Mouse (Mus musculus) liver, embryonic 14.5 days (tissue): ENCODE measurements around the gene Ehbp1. TPM values are rescaled to one million over a fixed set of nuclear protein-coding genes. Genes with fewer than 3 reads are reported as not detected.

ENCODE experiments used
- ATAC-seq: fragments of 200-750 bp; cut with Nextera tagmentation; 2 replicates; pipeline ENCODE4 v1.8.0; 2017; ENCODE audit warnings: moderate number of reproducible peaks, mild to moderate bottlenecking, moderate library complexity; ENCODE audit not compliant: insufficient read depth
- DNase-seq, 3 experiments: peaks; one replicate each; pipeline ENCODE4 v3.0.0-alpha.2; 2012 to 2013; ENCODE audit warnings: low read depth in 3 of 3, low spot score in 3 of 3
- H3K27ac ChIP-seq: fragments of 300-500 bp; sonication (generic); 2 replicates; pipeline ENCODE4 v1.5.1; 2014; ENCODE audit warnings: moderate library complexity, mild to moderate bottlenecking, control low read depth, inconsistent platforms
- H3K27me3 ChIP-seq: fragments of 300-500 bp; sonication (generic); 2 replicates; pipeline ENCODE4 v1.6.1; 2014; ENCODE audit warnings: mild to moderate bottlenecking, low read length, moderate library complexity; ENCODE audit not compliant: control insufficient read depth, insufficient read depth
- H3K36me3 ChIP-seq: fragments of 300-500 bp; sonication (generic); replicated peaks from 2 replicates; pipeline ENCODE4 v1.6.1; 2014; ENCODE audit warnings: low read depth; ENCODE audit not compliant: control insufficient read depth, insufficient read depth
- H3K4me1 ChIP-seq, 2 experiments: fragments of 200-500 bp in 1 of 2; fragments of 300-500 bp in 1 of 2; sonication (generic) in 1 of 2; replicated peaks; 2 replicates each; pipeline ENCODE4 v1.6.1; 2012 to 2014; ENCODE audit warnings: antibody characterized with exemption in 1 of 2, inconsistent platforms in 1 of 2, low read length in 1 of 2; ENCODE audit not compliant: control insufficient read depth in 2 of 2, insufficient read depth in 2 of 2
- H3K4me2 ChIP-seq: fragments of 300-500 bp; sonication (generic); 2 replicates; pipeline ENCODE4 v1.6.1; 2014; ENCODE audit warnings: low read depth, mild to moderate bottlenecking, control low read depth, moderate library complexity
- H3K4me3 ChIP-seq, 2 experiments: fragments of 200-500 bp in 1 of 2; fragments of 300-500 bp in 1 of 2; sonication (generic) in 1 of 2; 2 replicates each; pipeline ENCODE4 v1.5.1; 2012 to 2014; ENCODE audit warnings: low read depth in 2 of 2, low read length in 2 of 2, mild to moderate bottlenecking in 2 of 2, control low read depth in 1 of 2, inconsistent platforms in 1 of 2, moderate library complexity in 1 of 2; ENCODE audit not compliant: insufficient read depth in 1 of 2
- H3K9ac ChIP-seq: fragments of 300-500 bp; sonication (generic); replicated peaks from 2 replicates; pipeline ENCODE4 v1.6.1; 2014; ENCODE audit warnings: mild to moderate bottlenecking, control low read depth, moderate library complexity
- H3K9me3 ChIP-seq: fragments of 300-500 bp; sonication (generic); 2 replicates; pipeline ENCODE4 v1.6.1; 2016; ENCODE audit warnings: low read length, mixed read lengths; ENCODE audit not compliant: control insufficient read depth
- CTCF ChIP-seq: IDR thresholded peaks from 2 replicates; pipeline ENCODE4 v1.5.1; 2016; ENCODE audit warnings: antibody characterized with exemption, low read depth, control low read depth
- EP300 ChIP-seq: IDR thresholded peaks from 2 replicates; pipeline ENCODE4 v1.6.1; 2016; ENCODE audit warnings: antibody characterized with exemption, low read depth
- WGBS: fragments of 180-500 bp; shearing (Covaris S2); extraction: QIAGEN DNeasy Blood & Tissue Kit; methylation state at CpG from one replicate; pipeline ENCODE4 v1.1.7; 2014; ENCODE audit not compliant: insufficient replicate concordance; 5-methylcytosine and 5-hydroxymethylcytosine counted together
- polyA plus RNA-seq, 2 experiments: library from polyadenylated mRNA; depleted of rRNA in 1 of 2; stranded (reverse) in 1 of 2; unstranded in 1 of 2; fragments of >200 nt; fragmentation: Nextera tagmentation in 1 of 2; extraction: Ambion mirVana in 1 of 2; gene quantifications; 2 replicates each; pipeline versions ENCODE4 v1.2.1 to v1.2.3; 2012 to 2014

The Ehbp1 gene
- polyA plus RNA-seq, 2 experiments: 1.7 to 3.3 TPM

GRCm38 (mm10) chr11:22247736-22248135 lies 94.4 kb downstream of the Ehbp1 start:
- H3K9me3 ChIP-seq: no peaks in the 10 kb centered on the region
- no peak overlapping the region for H3K9ac ChIP-seq
- DNase-seq: no peak
- H3K4me3 ChIP-seq: no peak overlapping the region
- no peak for ATAC-seq
- no peaks in the 10 kb centered on the region for H3K4me1 ChIP-seq
- no peaks in the 10 kb centered on the region for H3K36me3 ChIP-seq
- H3K27ac ChIP-seq: no peak overlapping the region
- WGBS: 56% methylated on average over 4 of the region's 4 CpGs
- H3K27me3 ChIP-seq: no peaks in the 10 kb centered on the region
- no peak overlapping the region for H3K4me2 ChIP-seq
- TF ChIP-seq CTCF (no peak), EP300 (no peak)

GRCm38 (mm10) chr11:22247069-22247468 lies 95.0 kb downstream of the Ehbp1 start:
- no peaks in the 10 kb centered on the region for H3K9me3 ChIP-seq
- no peak for DNase-seq
- TF ChIP-seq EP300 (no peak), CTCF (no peak)
- no peak overlapping the region for H3K4me3 ChIP-seq
- H3K36me3 ChIP-seq: no peaks in the 10 kb centered on the region
- no peak overlapping the region for H3K9ac ChIP-seq
- no peak overlapping the region for H3K27ac ChIP-seq
- no peak overlapping the region for H3K4me2 ChIP-seq
- no peaks in the 10 kb centered on the region for H3K27me3 ChIP-seq
- H3K4me1 ChIP-seq: no peaks in the 10 kb centered on the region
- no peak for ATAC-seq

- TF ChIP-seq EP300 (no peak), CTCF (no peak)
- no peak for ATAC-seq
Observed at GRCm38 (mm10) chr11:22235558-22235957, 106.5 kb downstream of the Ehbp1 start.

GRCm38 (mm10) chr11:22234739-22235138 lies 107.4 kb downstream of the Ehbp1 start:
- DNase-seq: no peak
- Histone ChIP-seq H3K27ac (no peak overlapping the region), H3K36me3 (no peaks in the 10 kb centered on the region), H3K4me3 (no peak overlapping the region), H3K4me1 (no peaks in the 10 kb centered on the region), H3K4me2 (no peak overlapping the region), H3K27me3 (no peaks in the 10 kb centered on the region), H3K9ac (no peak overlapping the region), H3K9me3 (no peaks in the 10 kb centered on the region)
- ATAC-seq: no peak
- 46% methylated on average over 1 of the region's 1 CpGs for whole genome bisulfite sequencing
- no peak for TF ChIP-seq EP300
- peak; percentile 47 for TF ChIP-seq CTCF

More at GRCm38 (mm10) chr11:22235558-22235957, 106.5 kb downstream of the Ehbp1 start:
- WGBS: 60% methylated on average over 5 of the region's 5 CpGs
- Histone ChIP-seq H3K4me1 (no peaks in the 10 kb centered on the region), H3K9ac (no peak overlapping the region), H3K36me3 (no peaks in the 10 kb centered on the region), H3K9me3 (no peaks in the 10 kb centered on the region), H3K27me3 (no peaks in the 10 kb centered on the region), H3K27ac (no peak overlapping the region), H3K4me2 (no peak overlapping the region), H3K4me3 (no peak overlapping the region)
- no peak for DNase-seq

GRCm38 (mm10) chr11:22230906-22231305 lies 111.2 kb downstream of the Ehbp1 start:
- Histone ChIP-seq H3K9ac (no peak overlapping the region), H3K27ac (no peak overlapping the region), H3K36me3 (no peaks in the 10 kb centered on the region), H3K4me3 (no peak overlapping the region), H3K4me2 (no peak overlapping the region), H3K9me3 (no peaks in the 10 kb centered on the region), H3K4me1 (no peaks in the 10 kb centered on the region), H3K27me3 (no peaks in the 10 kb centered on the region)
- no peak for TF ChIP-seq EP300
- no peak for TF ChIP-seq CTCF
- WGBS: 83% methylated on average over 6 of the region's 6 CpGs
- DNase-seq (no peak), ATAC-seq (no peak)

GRCm38 (mm10) chr11:22225619-22226018 lies 116.5 kb downstream of the Ehbp1 start:
- H3K4me3 ChIP-seq: no peak overlapping the region
- TF ChIP-seq CTCF (peak; percentile 59; the same call in 1 of the 2 replicates), EP300 (no peak)
- no peak overlapping the region for H3K4me2 ChIP-seq
- ATAC-seq (no peak), DNase-seq (peak in 2 of 3 experiments; percentile 20 to 29)
- H3K4me1 ChIP-seq: no peaks in the 10 kb centered on the region
- no peak overlapping the region for H3K9ac ChIP-seq
- no peak overlapping the region for H3K27ac ChIP-seq
- WGBS: 42% methylated on average over 2 of the region's 2 CpGs
- no peaks in the 10 kb centered on the region for H3K9me3 ChIP-seq
- H3K36me3 ChIP-seq: no peaks in the 10 kb centered on the region
- no peaks in the 10 kb centered on the region for H3K27me3 ChIP-seq
